Mouse (Mus musculus): ENCODE data around the gene Mdn1.

- TF ChIP-seq CTCF (IDR thresholded peaks at IDR 0.05; ENCODE audit: low read depth) (no peak), EP300 (IDR thresholded peaks at IDR 0.05; ENCODE audit: low read depth) (no peak)
These were observed 88.5 kb downstream of the Mdn1 start for GRCm38 (mm10) chr4:32745394-32745793.
